Mouse (Mus musculus): ENCODE results near the gene Rnf43. TPM values are rescaled to one million over a fixed set of nuclear protein-coding genes. Genes with fewer than 3 reads are reported as not detected.
A peak's percentile ranks its signal among the peaks of the same experiment; 100 is the strongest.

Rnf43 gene
- polyA plus RNA-seq, 1 experiment from 2014 or later = 0.84 TPM

MicroRNAs within 50 kb of the gene (microRNA counts, 519-probe panel; counts per million panel counts)
- microRNA mmu-miR-142-3p (4,129 counts per million, percentile 31 among the panel's probes with 10 or more counts), microRNA mmu-miR-142-5p (not detected)

Small RNAs within 50 kb of the gene (microRNA-seq; reads per million reads assigned to microRNA genes)
- not detected for gene Mir142
- gene Mir142b = not detected

Other genes starting within 250 kb of the Rnf43 start
- not detected in 2 replicates for gene Gm11492, start 96.1 kb upstream of the Rnf43 start, polyA plus RNA-seq (2014; fragmentation: Nextera tagmentation; extraction: Ambion mirVana)
- 26.2 and 29.6 TPM in 2 replicates for gene Sept4, start 93.8 kb upstream of the Rnf43 start, polyA plus RNA-seq (2014; fragmentation: Nextera tagmentation; extraction: Ambion mirVana)
- 53.4 and 68.7 TPM in 2 replicates for gene Mtmr4, start 70.6 kb upstream of the Rnf43 start, polyA plus RNA-seq (2014; fragmentation: Nextera tagmentation; extraction: Ambion mirVana)
- gene Hsf5, start 45.6 kb upstream of the Rnf43 start, polyA plus RNA-seq (2014; fragmentation: Nextera tagmentation; extraction: Ambion mirVana) = 0.31 and 0.33 TPM in 2 replicates
- 137 and 152 TPM in 2 replicates for gene Supt4a, start 74.8 kb downstream of the Rnf43 start, polyA plus RNA-seq (2014; fragmentation: Nextera tagmentation; extraction: Ambion mirVana)
- 43.8 and 46.9 TPM in 2 replicates for gene Tspoap1, start 97.8 kb downstream of the Rnf43 start, polyA plus RNA-seq (2014; fragmentation: Nextera tagmentation; extraction: Ambion mirVana)
- gene Mpo, start 130.9 kb downstream of the Rnf43 start, polyA plus RNA-seq (2014; fragmentation: Nextera tagmentation; extraction: Ambion mirVana) = 0.22 and 0.88 TPM in 2 replicates
- gene Lpo, start 165.6 kb downstream of the Rnf43 start, polyA plus RNA-seq (2014; fragmentation: Nextera tagmentation; extraction: Ambion mirVana) = 1.3 and 2.2 TPM in 2 replicates
- 7.8 and 10.9 TPM in 2 replicates for gene Mks1, start 190.5 kb downstream of the Rnf43 start, polyA plus RNA-seq (2014; fragmentation: Nextera tagmentation; extraction: Ambion mirVana)
- gene Epx, start 212.8 kb downstream of the Rnf43 start, polyA plus RNA-seq (2014; fragmentation: Nextera tagmentation; extraction: Ambion mirVana) = 0.27 TPM in 1 of 2 replicates, not detected in the other
- gene Olfr462, start 229.5 kb downstream of the Rnf43 start, polyA plus RNA-seq (2014; fragmentation: Nextera tagmentation; extraction: Ambion mirVana) = not detected in 2 replicates
- not detected in 2 replicates for gene Olfr463, start 234.7 kb downstream of the Rnf43 start, polyA plus RNA-seq (2014; fragmentation: Nextera tagmentation; extraction: Ambion mirVana)